Mouse (Mus musculus): ENCODE data around the gene Gm13103.
"Not testable (repeated sequence)": the region's sequence is repeated elsewhere in the genome, so short reads cannot be mapped to it uniquely, and the experiment has no call there.

DNA sequence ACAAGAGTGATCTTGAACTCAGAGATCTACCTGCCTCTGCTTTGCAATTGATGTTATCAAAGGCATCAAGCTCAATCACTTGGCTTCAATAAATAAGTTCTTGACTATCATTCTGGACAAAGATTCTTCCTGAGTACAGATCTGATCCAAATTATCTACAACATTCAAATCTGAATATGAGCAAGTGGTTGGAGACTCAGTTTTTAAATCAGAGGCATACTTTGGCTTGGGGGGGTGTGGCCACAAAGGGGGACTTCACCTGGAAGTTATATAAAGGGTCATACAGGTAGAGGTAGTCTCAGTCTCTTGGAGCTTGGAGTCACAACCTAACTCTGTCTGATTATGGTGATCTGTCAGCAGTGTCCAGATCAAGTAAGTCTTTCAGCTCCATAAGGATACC lies at the start of gene Gm13103:
- TF ChIP-seq POLR2A (IDR thresholded peaks at IDR 0.05; ENCODE audit: control insufficient read depth, low read depth, low read length); CTCF (IDR thresholded peaks at IDR 0.05; ENCODE audit: control insufficient read depth, insufficient read depth, insufficient replicate concordance, low read depth, low read length): not testable (repeated sequence)

Data from testis, adult 2 months (tissue).